Mouse (Mus musculus) testis, postnatal 10 days (tissue): Measurements from ENCODE around the gene Ssh3.
A peak's percentile ranks its signal among the peaks of the same experiment; 100 is the strongest.
"Not testable (repeated sequence)": the region's sequence is repeated elsewhere in the genome, so short reads cannot be mapped to it uniquely, and the experiment has no call there.

Source experiments
- DNase-seq: peaks from one replicate; pipeline ENCODE4 v3.0.0; 2021; ENCODE audit warnings: low spot score

Gene Ssh3

DNA sequence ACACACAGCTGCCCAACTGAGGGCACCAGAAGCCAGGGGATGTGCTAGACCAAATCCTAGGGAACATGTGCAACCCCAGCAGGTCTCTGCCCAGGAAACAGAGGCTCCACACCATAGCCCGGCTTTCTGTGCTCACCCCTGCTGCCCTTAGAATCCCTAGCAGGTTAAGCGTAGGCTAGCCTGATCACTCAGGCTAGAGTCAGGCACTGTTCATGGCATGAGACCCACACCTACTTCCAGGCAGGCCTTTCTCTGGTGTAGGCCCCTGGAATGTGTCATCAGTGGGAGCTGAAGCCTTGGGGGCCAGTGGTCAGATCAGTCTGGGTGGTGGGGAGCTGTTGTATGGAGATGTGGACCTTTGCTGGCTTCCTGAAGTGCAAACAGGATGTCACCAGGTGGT lies 27.6 kb upstream of the Ssh3 start:
- no peak for DNase-seq

DNA sequence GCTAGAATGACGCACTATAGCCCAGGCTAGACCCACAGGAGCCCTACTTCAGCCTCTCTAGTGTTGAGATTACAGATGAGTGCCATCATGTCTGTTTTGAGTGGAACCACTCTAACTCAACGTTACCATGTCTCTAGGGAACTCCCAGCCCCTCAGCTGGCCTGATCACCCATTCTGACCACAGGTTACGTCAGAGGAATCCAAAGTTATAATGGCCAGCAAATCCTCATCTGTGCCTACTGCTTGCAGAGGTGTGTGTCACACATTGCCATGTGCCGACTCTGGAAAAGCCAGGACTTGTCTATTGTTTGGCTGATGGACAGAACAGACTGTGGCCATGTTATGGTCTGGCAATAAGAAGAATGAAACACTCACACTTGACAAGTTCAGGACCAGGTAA lies 26.4 kb upstream of the Ssh3 start:
- DNase-seq = no peak

DNA sequence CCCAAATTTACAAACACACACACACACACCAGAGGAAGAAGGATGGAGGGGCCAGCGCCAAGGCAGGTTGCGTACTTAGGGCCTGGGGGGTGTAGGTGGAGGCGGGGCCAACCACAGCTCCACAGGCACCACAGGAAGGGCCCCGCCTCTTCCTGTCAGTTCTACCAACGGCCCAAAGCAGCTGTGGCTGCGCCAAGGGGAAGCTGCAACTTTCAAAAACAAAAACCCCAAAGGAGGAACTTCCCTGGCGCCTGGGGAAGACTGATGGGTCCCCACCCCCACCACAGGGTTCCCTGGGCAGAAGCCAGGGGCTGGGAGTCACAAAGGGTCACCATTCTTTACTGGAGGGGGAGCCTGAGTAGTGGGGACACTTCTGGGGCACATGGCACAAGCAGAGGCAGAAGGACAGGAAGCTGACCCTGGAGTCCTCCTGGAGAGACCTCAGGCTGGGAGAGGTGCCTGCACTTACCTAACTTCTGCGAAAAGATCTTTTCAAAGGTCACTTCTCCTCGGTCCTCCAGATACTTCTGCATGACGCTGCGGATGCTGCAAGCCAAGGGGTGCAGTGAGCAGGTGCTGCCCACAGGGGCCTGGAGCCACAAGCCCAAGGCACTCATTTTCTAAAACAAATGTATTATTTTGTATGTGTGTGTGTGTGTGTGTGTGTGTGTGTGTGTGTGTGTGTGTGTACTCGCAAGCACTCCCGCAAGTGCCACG lies 25.6 kb upstream of the Ssh3 start:
- DNase-seq = no peak

DNA sequence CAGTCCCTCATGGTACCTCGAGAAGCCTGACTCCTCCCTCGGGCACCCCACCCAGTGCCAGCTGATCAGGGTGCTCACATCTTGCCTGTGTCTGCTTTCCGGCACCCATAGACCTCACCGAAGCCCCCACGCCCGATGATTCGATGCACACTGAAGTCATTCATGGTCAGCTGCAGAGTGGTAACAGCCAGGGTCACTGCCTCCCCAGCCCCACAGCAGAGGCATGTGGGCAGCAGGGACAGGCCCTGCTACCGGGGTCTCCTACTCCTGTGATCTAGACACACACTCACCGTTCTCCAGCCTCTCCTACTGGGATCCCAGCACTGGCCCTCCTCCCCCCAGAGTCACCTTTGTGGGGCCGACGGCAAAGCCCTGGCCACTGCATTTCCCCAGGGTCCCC lies 22.2 kb upstream of the Ssh3 start:
- no peak for DNase-seq

DNA sequence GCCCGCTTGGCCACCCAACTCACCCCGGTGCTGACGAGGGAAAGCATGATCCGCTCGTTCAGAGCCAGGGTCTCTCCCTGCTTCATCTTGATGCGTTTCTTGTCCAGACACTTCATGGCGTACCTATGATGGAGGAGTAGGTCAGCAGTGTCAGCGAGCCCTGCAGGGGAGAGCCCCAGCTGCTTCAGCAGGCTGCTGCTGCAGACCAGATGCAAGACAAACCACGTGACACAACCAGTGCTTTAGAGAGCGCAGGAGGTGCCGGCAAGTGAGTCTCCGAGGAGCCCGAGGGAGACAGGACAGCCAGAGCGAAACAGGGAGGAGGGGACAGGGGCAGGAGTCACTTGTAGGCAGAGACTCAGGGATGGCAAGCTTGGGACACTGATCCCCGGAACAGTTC lies 21.8 kb upstream of the Ssh3 start:
- DNase-seq = no peak

DNA sequence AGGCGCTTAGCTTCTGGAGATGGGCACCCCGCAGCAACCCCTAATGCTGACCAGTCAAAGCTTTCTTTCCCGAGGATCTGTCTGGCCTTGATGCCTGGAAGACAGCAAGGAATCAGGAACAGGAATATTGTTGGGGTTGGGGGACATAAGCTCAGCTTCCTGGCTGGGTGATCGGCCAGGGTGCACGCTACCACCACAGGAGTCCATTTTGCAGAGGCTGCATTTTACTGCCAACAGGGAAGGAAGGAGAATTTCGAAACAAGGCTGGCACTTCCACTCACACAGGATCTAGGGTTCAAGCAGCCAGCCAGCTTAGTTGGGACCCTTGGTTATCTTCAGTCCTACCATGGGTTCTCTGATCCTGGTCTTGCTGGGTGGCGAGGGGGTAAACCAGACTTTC lies 14.7 kb upstream of the Ssh3 start:
- no peak for DNase-seq

DNA sequence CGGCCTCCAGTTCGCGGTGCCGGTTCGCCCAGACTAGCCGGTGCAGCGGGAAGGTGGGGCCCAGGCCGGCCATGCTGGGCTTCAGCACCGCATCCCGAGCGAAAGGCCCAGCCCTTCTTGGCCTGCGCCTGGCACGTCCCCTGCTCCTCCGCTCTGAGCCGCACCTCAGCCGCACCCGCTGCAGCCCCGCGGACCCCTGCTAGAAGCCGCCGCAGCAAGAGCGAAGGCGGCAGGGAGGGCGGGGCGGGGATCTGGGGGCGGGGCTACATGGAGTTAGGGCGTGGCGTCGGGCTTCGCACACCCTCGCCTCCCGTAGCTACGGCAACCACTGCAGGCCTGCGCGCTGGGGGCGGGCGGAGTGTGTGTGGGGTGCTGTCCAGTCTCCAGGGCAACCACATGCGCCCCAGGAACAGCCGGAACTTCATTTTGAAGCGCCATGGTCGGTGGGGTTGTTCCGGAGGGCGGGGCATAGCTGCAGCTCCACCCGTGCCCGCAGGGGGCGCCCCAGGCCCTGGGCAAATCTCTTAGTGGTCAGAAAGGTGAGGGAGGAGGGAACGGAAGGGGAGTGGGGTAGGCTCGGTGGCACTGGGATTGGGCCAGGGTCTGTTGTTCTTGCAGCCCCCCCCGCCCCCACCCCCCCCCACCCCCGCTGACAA lies 14.0 kb upstream of the Ssh3 start, which contains the start of gene Ankrd13d:
TSS of gene Ankrd13d (minus strand) at position 240 of the 656 bp plus-strand sequence.
- DNase-seq = peak; percentile 89

DNA sequence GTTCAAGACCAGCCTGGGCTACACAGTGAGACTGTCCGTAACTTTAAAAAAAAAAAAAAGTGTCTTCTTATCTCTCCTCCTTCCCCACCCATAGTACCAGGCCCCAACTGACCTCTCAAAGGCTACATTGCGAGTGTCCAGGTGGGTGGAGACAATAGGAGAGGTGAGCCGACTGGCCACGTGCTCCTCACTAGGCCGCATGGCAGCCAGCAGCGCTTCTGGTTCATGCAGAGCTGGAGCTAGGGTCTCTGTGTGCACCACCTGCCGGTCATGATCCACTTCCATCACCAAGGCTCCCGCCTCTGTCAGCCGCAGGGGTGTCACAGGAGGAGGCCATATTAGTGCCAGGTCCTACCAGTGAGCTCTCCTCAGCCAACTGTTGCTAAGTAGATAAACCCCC lies 11.4 kb upstream of the Ssh3 start:
- no peak for DNase-seq

DNA sequence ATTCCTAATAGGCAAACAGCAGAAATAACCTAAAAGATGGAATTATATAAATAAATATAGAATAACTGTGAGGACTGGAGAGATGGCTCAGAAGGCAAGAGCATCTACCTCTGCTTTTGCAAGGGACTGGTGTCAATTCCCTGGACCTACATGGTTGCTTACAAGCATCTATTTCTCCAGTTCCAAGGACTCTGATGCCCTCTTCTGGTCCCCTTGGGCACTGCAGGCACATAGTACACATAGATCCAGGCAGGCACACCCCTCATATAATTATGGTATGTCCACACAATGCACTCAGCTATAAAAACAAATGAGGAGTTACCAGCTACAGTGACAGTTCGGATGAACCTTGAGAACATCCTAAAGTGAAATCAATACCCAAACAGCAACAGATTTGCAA lies 10.5 kb upstream of the Ssh3 start:
- no peak for DNase-seq

DNA sequence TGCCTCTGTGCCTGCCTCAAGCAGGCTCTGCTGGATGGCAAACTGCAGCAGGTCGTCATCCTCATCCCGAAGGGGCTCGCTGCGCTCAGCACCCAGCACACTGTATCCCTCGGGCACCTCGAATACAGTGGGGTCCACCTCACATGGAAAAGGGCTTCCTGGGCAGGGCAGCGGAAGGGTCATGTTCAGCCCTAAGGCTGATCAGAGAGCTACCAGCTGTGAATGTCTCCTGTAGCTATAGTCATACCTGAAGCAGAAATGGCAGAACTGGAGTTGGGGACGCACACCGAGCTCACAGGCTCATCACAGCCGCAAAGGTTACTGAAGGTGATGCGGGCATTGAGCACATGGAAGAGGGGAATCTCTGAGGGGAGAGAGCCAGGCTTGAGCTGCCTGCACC lies 2.0 kb upstream of the Ssh3 start:
- no peak for DNase-seq

DNA sequence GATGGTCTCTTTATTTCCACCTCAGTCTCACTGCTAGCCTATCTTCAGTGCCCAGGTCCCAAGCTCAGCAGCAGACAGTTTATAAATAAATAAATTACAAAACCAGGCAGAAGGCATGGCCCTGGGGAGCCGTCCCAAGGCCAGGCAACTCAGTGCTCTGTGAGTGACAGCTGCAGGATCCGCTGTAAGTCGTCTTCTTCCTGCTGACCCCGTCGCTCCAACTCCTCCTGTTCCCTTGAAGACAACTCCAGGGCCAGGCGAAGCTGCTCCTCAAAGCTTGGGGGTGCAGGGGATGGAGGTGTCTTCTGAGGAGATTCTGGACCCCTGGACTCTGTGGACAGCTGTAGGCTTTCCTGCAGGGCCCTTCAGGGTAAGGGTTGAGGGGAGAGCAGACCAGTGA lies 1.2 kb upstream of the Ssh3 start:
- no peak for DNase-seq

DNA sequence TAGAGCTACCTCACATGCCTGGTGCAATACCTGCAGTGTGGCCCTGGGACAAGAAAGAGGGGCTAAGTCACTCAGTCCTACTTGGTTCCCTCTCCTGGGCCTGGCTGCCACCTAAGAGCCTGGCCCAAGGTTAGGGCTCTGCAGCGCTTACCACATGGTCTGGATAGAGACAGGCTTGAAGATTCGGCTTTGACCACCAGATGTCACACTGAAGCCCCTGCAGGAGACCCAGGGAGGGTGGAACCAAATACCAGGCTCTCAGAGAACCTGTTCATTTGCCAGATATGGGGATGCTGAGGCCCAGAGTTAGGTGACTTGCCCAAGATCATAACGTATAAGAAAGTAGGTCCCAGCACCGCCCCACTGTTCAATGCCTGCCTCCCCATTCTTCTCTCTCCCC lies 3.0 kb downstream of the Ssh3 start:
- no peak for DNase-seq

DNA sequence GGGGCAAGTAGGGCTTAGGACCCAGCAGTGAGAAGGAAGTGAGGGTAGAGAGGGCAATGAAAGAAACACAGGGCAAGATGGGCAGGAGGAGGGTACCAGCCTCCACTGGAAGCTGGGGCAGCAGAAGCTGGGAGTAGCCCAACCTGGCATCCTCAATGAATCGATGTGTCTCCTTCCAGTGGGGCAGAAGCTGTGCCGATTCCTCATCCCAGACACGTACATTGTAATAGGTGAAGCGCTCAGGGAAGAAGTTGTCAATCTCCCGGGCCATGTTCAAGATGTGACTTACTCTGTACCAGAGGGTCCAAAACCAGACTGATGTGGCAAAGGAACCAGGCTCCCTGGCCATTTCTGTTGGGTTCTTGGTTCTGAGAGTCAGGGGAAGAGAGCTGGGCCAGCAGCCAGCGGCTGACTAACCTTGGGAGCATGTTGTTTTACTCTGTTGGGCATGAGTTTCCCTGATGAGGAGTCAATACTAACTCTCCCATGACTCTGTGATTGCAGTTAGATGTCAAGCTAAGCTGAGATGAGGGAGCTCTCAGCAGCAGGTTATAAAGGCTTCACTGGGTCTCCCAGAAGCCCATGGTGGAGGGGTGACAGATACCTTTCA lies 4.7 kb downstream of the Ssh3 start:
- no peak for DNase-seq

DNA sequence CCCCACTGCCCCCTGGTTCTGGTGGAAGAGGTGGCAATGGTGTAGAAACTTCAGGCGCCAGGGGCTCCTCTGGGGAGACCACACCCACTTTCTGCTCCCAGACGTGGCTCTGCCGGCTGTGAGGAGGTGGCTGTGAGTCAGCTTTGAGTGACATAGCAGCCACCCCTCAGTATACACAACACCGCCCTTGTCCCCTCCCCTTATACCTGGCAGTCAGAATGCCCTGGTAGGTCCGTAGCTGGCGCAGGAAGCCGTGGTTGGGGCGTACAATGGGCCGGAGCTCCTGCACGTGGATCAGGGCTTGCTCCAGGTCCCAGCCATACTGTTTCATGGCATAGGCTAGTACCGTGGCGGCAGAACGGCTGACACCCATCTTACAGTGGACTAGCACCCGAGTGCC lies 5.3 kb downstream of the Ssh3 start:
- DNase-seq = no peak

DNA sequence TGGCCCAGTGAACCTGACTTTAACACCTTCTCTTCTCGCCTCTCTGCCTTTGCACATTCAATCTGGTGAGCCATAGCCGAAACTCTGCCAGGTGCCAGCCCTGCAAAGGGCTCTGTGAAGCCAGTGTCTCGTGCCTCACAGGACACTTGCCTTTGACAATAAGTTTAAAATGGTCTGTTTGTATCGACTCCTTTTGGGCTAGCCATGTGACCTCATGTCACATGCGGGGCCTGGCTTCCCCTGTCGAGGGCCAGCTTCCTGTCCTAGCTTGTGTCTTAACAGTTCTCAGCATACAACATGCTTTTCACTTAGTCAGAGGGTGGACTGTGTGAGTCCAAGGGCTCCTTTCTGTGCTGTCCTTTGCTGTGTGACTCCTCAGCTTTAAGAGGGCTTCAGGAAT lies 6.2 kb downstream of the Ssh3 start:
- DNase-seq = no peak

DNA sequence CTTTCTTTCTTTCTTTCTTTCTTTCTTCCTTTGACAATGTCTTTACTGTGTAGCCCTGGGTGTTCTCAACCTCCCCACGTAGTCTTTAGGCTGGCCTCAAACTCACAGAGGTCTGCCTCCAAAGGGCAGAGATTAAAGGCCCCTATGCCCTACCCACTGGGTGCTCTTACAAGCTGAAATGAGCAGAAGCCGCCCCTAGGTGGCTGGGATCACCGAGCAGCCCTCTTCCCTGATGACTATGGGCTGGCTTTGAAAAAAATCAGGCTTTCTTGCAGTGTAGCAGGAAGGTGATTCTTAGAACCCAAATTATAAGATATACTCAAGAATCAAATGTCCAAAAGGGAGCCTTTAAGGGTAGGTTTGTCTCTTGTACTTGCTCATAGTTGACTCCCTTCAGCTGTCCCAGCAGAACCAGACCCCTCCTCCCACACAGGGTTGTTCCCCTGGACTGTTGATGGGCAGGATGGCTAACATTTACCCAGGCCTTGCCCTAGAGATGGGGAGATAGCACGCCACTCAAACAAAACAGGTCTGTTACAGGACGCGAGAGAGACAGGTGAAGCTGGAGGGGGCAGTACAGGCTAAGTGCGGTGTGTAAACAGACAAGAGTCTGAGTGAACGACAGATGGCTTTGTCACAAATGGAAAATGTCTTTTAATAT lies 7.8 kb downstream of the Ssh3 start:
- DNase-seq = no peak

DNA sequence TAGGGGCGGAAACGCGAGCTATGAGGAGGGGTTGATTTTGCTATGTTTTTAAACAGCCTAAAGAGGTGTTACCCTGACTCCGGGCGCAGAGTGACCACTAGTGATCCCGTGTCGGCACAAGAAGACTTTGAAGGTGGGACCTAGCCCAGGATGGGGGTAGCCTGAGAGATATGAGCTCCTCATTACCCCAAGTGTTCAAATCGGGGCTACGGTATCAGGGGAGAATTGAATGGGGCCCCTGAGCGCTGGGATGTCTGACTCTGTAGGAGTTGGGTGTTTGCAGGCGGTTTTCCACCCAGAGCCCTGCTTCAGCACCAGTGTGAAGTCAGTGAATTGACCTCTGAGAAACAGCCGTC lies 11.1 kb downstream of the Ssh3 start:
- no peak for DNase-seq

DNA sequence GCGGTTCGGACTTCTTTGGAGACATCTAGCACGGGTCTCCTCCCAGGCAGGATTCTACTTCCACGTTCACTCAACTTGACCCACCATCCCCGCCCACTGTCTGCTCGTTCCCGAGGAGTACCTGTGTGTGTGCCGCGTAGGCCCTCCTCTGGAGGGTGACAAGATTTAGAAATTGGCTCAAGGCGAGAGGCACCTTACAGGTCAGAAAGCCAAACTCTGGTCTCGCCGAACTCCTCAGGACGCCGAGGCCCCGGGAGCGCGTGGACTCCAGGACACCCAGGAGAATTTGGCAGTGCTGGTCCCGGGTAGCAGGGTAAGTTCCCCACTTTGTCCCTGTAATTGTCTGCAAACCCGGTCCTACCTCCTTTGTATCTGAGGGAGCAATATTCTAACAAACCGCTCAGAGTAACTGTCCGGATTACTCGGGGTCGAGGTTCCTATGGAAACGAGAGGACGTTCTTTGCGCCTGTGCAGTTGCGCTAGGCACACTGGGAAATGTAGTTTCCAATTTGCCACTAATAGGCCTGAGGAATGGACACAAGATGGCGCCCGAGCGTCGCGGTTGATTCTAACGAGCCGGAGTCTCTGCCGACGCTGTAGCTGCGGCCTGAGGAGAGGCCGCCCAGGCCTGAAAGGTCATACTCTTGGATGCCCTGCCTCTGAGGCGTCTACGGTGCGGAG lies 11.6 kb downstream of the Ssh3 start:
- peak; percentile 95 for DNase-seq

DNA sequence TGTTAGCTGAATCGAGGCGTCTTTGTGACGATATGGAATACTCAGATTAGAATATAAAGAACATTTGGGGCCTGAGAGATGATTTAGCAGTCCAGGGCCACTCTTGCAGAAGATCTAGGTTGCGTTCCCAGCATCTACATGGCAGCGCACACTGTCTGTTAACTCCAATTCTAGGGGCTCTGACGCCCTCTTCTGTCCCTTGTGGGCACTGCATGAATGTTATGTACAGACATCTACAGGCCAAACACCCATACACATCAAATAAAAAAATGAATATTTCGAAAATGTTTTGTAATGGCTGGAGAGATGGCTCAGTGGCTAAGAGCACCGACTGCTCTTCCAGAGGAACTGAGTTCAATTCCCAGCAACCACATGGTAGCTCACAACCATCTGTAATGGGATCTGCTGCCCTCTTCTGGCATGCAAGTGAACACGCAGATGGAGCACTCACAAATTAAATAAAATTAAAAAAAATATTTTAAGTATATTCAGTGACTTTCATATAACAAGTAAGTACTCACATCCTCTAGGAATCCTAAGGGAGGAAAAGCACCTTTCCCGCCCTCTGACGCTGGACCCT lies 13.3 kb downstream of the Ssh3 start:
- DNase-seq = no peak

DNA sequence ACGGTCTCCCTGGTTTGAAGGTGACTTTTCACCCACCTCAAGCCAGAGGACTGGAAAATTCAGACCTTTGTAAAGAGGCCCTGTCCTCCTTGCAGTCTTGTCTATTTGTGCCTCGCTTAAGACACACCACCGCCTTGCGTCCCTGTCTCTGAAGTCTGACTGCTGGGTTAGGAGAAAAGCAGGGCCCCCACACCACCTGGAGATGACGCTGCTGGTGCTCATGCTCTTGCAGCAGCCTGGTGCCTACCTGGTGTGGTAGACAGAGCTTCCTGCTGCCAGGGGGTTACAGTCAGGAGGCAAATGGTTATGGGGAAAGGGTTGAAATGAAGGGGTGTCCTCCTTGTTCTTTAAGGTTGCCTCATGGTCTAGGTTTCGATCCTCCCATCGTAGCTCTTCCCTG lies 14.8 kb downstream of the Ssh3 start:
- DNase-seq = no peak

DNA sequence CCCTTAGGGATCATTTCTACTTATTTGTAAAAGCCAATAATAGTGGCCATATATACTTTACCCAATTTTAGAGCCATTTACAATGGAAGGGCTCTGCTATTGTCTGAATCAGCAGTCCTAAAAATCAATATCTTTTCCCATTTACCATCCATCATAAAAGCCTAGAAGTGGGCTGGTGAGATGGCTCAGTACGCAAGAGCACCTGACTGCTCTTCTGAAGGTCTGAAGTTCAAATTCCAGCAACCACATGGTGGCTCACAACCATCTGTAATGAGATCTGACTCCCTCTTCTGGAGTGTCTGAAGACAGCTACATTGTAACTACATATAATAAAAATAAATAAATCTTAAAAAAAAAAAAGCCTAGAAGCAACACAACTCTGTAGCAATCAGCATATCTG lies 20.3 kb downstream of the Ssh3 start:
- DNase-seq = not testable (repeated sequence)

DNA sequence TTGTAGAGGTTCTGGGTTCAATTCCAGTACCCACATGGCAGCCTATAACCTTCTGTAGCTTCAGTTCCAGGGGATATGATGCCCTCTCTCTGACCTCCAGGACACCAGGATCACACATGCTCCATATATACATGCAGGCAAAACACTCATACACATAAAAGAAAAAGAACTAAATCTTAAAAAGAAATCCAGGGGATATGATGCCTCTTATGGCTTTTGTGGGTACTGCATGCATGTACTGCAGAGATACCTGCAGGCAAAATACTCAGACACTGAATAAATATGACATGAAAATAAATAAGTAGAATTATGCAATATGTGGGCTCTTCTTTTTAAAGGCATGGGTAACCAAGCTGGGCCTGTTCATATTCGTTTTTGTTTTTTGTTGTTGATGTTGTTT lies 22.0 kb downstream of the Ssh3 start:
- no peak for DNase-seq
